Mouse (Mus musculus) midbrain, embryonic 16.5 days (tissue): ENCODE data around the gene Thy1. TPM values are rescaled to one million over a fixed set of nuclear protein-coding genes. Genes with fewer than 3 reads are reported as not detected.

Source experiments
- ATAC-seq: fragments of 200-750 bp; cut with Nextera tagmentation; 2 replicates; pipeline ENCODE4 v1.8.0; 2017; ENCODE audit warnings: moderate TSS enrichment
- H3K27ac ChIP-seq: fragments of 300-500 bp; sonication (generic); 2 replicates; pipeline ENCODE4 v1.5.1; 2014; ENCODE audit warnings: mild to moderate bottlenecking, low read length, mixed read lengths
- H3K27me3 ChIP-seq: fragments of 300-500 bp; sonication (generic); 2 replicates; pipeline ENCODE4 v1.6.1; 2014; ENCODE audit warnings: low read depth, low read length, mixed read lengths; ENCODE audit not compliant: control insufficient read depth, insufficient read depth
- H3K36me3 ChIP-seq: fragments of 300-500 bp; sonication (generic); 2 replicates; pipeline ENCODE4 v1.6.1; 2014; ENCODE audit warnings: mild to moderate bottlenecking, low read length, moderate library complexity, mixed read lengths; ENCODE audit not compliant: control insufficient read depth, insufficient read depth
- H3K4me1 ChIP-seq: fragments of 300-500 bp; sonication (generic); 2 replicates; pipeline ENCODE4 v1.6.1; 2014; ENCODE audit warnings: mild to moderate bottlenecking, low read length, mixed read lengths; ENCODE audit not compliant: control insufficient read depth, insufficient read depth
- H3K4me2 ChIP-seq: fragments of 300-500 bp; sonication (generic); 2 replicates; pipeline ENCODE4 v1.6.1; 2014; ENCODE audit warnings: mild to moderate bottlenecking, low read length, mixed read lengths
- H3K4me3 ChIP-seq: fragments of 300-500 bp; sonication (generic); 2 replicates; pipeline ENCODE4 v1.5.1; 2014; ENCODE audit warnings: low read depth, mild to moderate bottlenecking, low read length, moderate library complexity, mixed read lengths
- H3K9ac ChIP-seq: fragments of 300-500 bp; sonication (generic); 2 replicates; pipeline ENCODE4 v1.6.1; 2014; ENCODE audit warnings: low read depth, low read length, mixed read lengths
- H3K9me3 ChIP-seq: fragments of 300-500 bp; sonication (generic); replicated peaks from 2 replicates; pipeline ENCODE4 v1.6.1; 2014; ENCODE audit warnings: mild to moderate bottlenecking, low read length, mixed read lengths; ENCODE audit not compliant: control insufficient read depth, poor library complexity, severe bottlenecking
- WGBS: fragments of 180-500 bp; shearing (Covaris S2); extraction: QIAGEN DNeasy Blood & Tissue Kit; methylation state at CpG from one replicate; pipeline ENCODE4 v1.1.7; 2014; 5-methylcytosine and 5-hydroxymethylcytosine counted together
- polyA plus RNA-seq: library from polyadenylated mRNA; unstranded; fragments of >200 nt; fragmentation: Nextera tagmentation; extraction: Ambion mirVana; gene quantifications from 2 replicates; pipeline ENCODE4 v1.2.1, GENCODE M21; 2015

The Thy1 gene
- polyA plus RNA-seq, 1 experiment from 2014 or later, result 6.4 TPM

GRCm38 (mm10) chr9:44030646-44031045 lies 12.5 kb upstream of the Thy1 start:
- no peak for ATAC-seq
- Histone ChIP-seq H3K27ac (no peak overlapping the region), H3K4me1 (no peaks in the 10 kb centered on the region), H3K36me3 (no peaks in the 10 kb centered on the region), H3K4me2 (no peak overlapping the region), H3K27me3 (no peaks in the 10 kb centered on the region), H3K9ac (no peak overlapping the region), H3K9me3 (no peaks in the 10 kb centered on the region), H3K4me3 (no peak overlapping the region)
- WGBS, result 90% methylated on average over 4 of the region's 4 CpGs

GRCm38 (mm10) chr9:44031079-44031478 lies 12.1 kb upstream of the Thy1 start:
- H3K9ac ChIP-seq, result no peak overlapping the region
- no peaks in the 10 kb centered on the region for H3K27me3 ChIP-seq
- H3K4me2 ChIP-seq, result no peak overlapping the region
- WGBS, result 86% methylated on average over 5 of the region's 5 CpGs
- H3K4me3 ChIP-seq, result no peak overlapping the region
- no peaks in the 10 kb centered on the region for H3K9me3 ChIP-seq
- H3K36me3 ChIP-seq, result no peaks in the 10 kb centered on the region
- ATAC-seq, result no peak
- H3K27ac ChIP-seq, result no peak overlapping the region
- no peaks in the 10 kb centered on the region for H3K4me1 ChIP-seq

- 83% methylated on average over 4 of the region's 4 CpGs for WGBS
Measured at GRCm38 (mm10) chr9:44031946-44032345, 11.2 kb upstream of the Thy1 start.

GRCm38 (mm10) chr9:44033317-44033716 lies 9.9 kb upstream of the Thy1 start:
- H3K9ac ChIP-seq, result no peak overlapping the region
- H3K4me2 ChIP-seq, result no peak overlapping the region
- ATAC-seq, result no peak
- 92% methylated on average over 5 of the region's 5 CpGs for WGBS
- no peak overlapping the region for H3K4me3 ChIP-seq
- H3K4me1 ChIP-seq, result no peaks in the 10 kb centered on the region
- no peak overlapping the region for H3K27ac ChIP-seq
- no peaks in the 10 kb centered on the region for H3K9me3 ChIP-seq
- H3K27me3 ChIP-seq, result no peaks in the 10 kb centered on the region
- no peaks in the 10 kb centered on the region for H3K36me3 ChIP-seq

More at GRCm38 (mm10) chr9:44031946-44032345, 11.2 kb upstream of the Thy1 start:
- Histone ChIP-seq H3K27me3 (no peaks in the 10 kb centered on the region), H3K36me3 (no peaks in the 10 kb centered on the region), H3K27ac (no peak overlapping the region), H3K4me3 (no peak overlapping the region), H3K4me2 (no peak overlapping the region), H3K9ac (no peak overlapping the region), H3K9me3 (no peaks in the 10 kb centered on the region), H3K4me1 (no peaks in the 10 kb centered on the region)
- no peak for ATAC-seq

- H3K4me3 ChIP-seq, result no peak overlapping the region
- no peak for ATAC-seq
- no peak overlapping the region for H3K9ac ChIP-seq
- no peaks in the 10 kb centered on the region for H3K4me1 ChIP-seq
- no peak overlapping the region for H3K27ac ChIP-seq
- H3K36me3 ChIP-seq, result no peaks in the 10 kb centered on the region
- no peaks in the 10 kb centered on the region for H3K9me3 ChIP-seq
- no peak overlapping the region for H3K4me2 ChIP-seq
- 78% methylated on average over 13 of the region's 13 CpGs for WGBS
- H3K27me3 ChIP-seq, result no peaks in the 10 kb centered on the region
Measured at GRCm38 (mm10) chr9:44033957-44034727, 9.0 kb upstream of the Thy1 start.

GRCm38 (mm10) chr9:44037106-44037505 lies 6.1 kb upstream of the Thy1 start:
- Histone ChIP-seq H3K36me3 (no peaks in the 10 kb centered on the region), H3K4me3 (no peak overlapping the region), H3K27ac (no peak overlapping the region), H3K9ac (no peak overlapping the region), H3K4me2 (no peak overlapping the region), H3K4me1 (no peaks in the 10 kb centered on the region), H3K27me3 (no peaks in the 10 kb centered on the region; the same call in none of the 2 replicates), H3K9me3 (no peaks in the 10 kb centered on the region)
- WGBS, result 97% methylated on average over 5 of the region's 5 CpGs
- no peak for ATAC-seq

GRCm38 (mm10) chr9:44041511-44042395 lies 1.4 kb upstream of the Thy1 start:
- H3K27ac ChIP-seq, result no peak overlapping the region
- H3K9me3 ChIP-seq, result no peaks in the 10 kb centered on the region
- no peak overlapping the region for H3K4me3 ChIP-seq
- H3K27me3 ChIP-seq, result peaks cover 16% of the 10 kb centered on the region
- peaks cover 16% of the 10 kb centered on the region; the same call in 1 of the 2 replicates for H3K4me1 ChIP-seq
- 67% methylated on average over 7 of the region's 7 CpGs for WGBS
- no peak overlapping the region for H3K9ac ChIP-seq
- H3K36me3 ChIP-seq, result no peaks in the 10 kb centered on the region
- ATAC-seq, result no peak
- no peak overlapping the region for H3K4me2 ChIP-seq

- Histone ChIP-seq H3K27me3 (peaks cover 16% of the 10 kb centered on the region), H3K9me3 (no peaks in the 10 kb centered on the region), H3K9ac (no peak overlapping the region), H3K36me3 (no peaks in the 10 kb centered on the region), H3K4me3 (no peak overlapping the region), H3K4me1 (peaks cover 16% of the 10 kb centered on the region; the same call in 1 of the 2 replicates), H3K4me2 (no peak overlapping the region), H3K27ac (no peak overlapping the region)
- no peak for ATAC-seq
- 88% methylated on average over 1 of the region's 1 CpGs for WGBS
Measured at GRCm38 (mm10) chr9:44042396-44042680, 846 bp upstream of the Thy1 start.
